Mouse (Mus musculus): ENCODE data around the gene Nfkb1.

DNA sequence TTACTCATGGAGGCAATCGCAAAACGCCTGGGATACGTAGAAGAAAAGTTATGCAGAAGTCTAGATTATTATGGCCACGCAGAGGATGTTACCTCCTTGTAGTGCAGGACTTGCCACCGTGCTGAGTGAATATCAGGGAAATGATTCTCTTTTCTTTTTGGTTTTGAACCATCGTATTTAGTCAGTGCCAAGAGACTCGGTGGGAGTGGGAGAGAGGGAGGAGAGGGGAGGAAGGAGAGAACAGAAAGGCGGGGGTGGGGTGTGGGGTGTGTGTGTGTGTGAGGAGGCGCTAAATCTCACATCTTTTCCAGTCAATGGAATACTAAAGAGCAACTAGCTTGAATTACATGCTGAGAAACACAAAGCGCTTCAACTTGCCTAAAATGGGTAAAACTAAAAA lies 41.5 kb downstream of the Nfkb1 start:
- TF ChIP-seq CTCF (IDR thresholded peaks at IDR 0.05; ENCODE audit: control insufficient read depth, insufficient read depth, insufficient read length) (no peak), CEBPB (IDR thresholded peaks at IDR 0.05; ENCODE audit: low read depth) (no peak)

Measured in C2C12 (cell line).